Mouse (Mus musculus) testis, adult 2 months (tissue): Measurements from ENCODE around the gene Nat10. TPM values are rescaled to one million over a fixed set of nuclear protein-coding genes. Genes with fewer than 3 reads are reported as not detected.
A peak's percentile ranks its signal among the peaks of the same experiment; 100 is the strongest.

Source experiments
- H3K27ac ChIP-seq: fragments of 200-500 bp; 2 replicates; pipeline ENCODE4 v1.5.1; 2012; ENCODE audit warnings: low read depth, low read length; ENCODE audit not compliant: control insufficient read depth, insufficient read depth
- H3K27me3 ChIP-seq: fragments of 200-500 bp; 2 replicates; pipeline ENCODE4 v1.6.1; 2012; ENCODE audit warnings: mild to moderate bottlenecking, low read length, moderate library complexity; ENCODE audit not compliant: control insufficient read depth, insufficient read depth
- H3K36me3 ChIP-seq: fragments of 200-500 bp; 2 replicates; pipeline ENCODE4 v1.6.1; 2012; ENCODE audit warnings: mild to moderate bottlenecking, low read length; ENCODE audit not compliant: control insufficient read depth, insufficient read depth
- H3K4me1 ChIP-seq: fragments of 200-500 bp; 2 replicates; pipeline ENCODE4 v1.6.1; 2012; ENCODE audit warnings: low read length; ENCODE audit not compliant: control insufficient read depth, insufficient read depth
- H3K4me3 ChIP-seq: fragments of 200-500 bp; 2 replicates; pipeline ENCODE4 v1.5.1; 2012; ENCODE audit warnings: low read depth, mild to moderate bottlenecking, low read length, moderate library complexity, mixed read lengths; ENCODE audit not compliant: control insufficient read depth
- CTCF ChIP-seq: fragments of 200-500 bp; IDR thresholded peaks from 2 replicates; pipeline ENCODE4 v1.5.1; 2012; ENCODE audit warnings: low read depth, mild to moderate bottlenecking, inconsistent platforms, low read length, moderate library complexity; ENCODE audit not compliant: control insufficient read depth, insufficient read depth, insufficient replicate concordance
- POLR2A ChIP-seq: fragments of 200-500 bp; IDR thresholded peaks from 2 replicates; pipeline ENCODE4 v1.6.1; 2012; ENCODE audit warnings: low read depth, mild to moderate bottlenecking, inconsistent platforms, low read length, moderate library complexity; ENCODE audit not compliant: control insufficient read depth
- polyA plus RNA-seq: library from polyadenylated mRNA; depleted of rRNA; stranded (reverse); fragments of >200 nt; gene quantifications from 2 replicates; pipeline ENCODE4 v1.2.3, GENCODE M21; 2012

Gene Nat10
- polyA plus RNA-seq, 1 experiment: 47.3 TPM

- no peaks in the 10 kb centered on the region; the same call in none of the 2 replicates for H3K36me3 ChIP-seq
- H3K4me3 ChIP-seq: no peak overlapping the region
- no peak overlapping the region for H3K27ac ChIP-seq
- no peak for TF ChIP-seq CTCF
- no peak for TF ChIP-seq POLR2A
- H3K4me1 ChIP-seq: no peaks in the 10 kb centered on the region
- H3K27me3 ChIP-seq: no peaks in the 10 kb centered on the region
These were observed 33.0 kb downstream of the Nat10 start for GRCm38 (mm10) chr2:103728027-103728540.

GRCm38 (mm10) chr2:103724521-103724920 is 36.5 kb downstream of the Nat10 start:
- no peaks in the 10 kb centered on the region for H3K4me1 ChIP-seq
- no peaks in the 10 kb centered on the region for H3K27me3 ChIP-seq
- H3K36me3 ChIP-seq: no peaks in the 10 kb centered on the region; the same call in 1 of the 2 replicates
- TF ChIP-seq POLR2A (no peak), CTCF (no peak)
- no peak overlapping the region for H3K4me3 ChIP-seq
- H3K27ac ChIP-seq: no peak overlapping the region

DNA sequence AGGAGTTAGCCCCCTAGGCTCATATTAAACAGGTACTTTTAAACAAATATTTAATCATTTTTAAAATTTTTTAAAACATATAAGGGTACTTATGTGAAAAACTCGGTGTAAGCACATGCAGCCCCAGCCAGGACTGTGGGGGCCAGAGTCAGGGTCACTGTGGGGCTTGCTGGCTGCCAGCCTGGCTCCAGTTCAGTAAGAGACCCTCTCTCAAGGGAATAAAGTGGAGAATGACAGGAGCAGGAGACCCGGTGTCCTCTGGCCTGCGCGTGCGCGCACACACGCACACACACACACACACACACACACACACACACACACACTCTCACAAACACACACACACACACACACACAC is 41.8 kb downstream of the Nat10 start:
- H3K36me3 ChIP-seq: no peaks in the 10 kb centered on the region
- no peak for TF ChIP-seq POLR2A
- TF ChIP-seq CTCF: no peak
- H3K27ac ChIP-seq: no peak overlapping the region
- no peak overlapping the region for H3K4me3 ChIP-seq
- H3K27me3 ChIP-seq: no peaks in the 10 kb centered on the region
- H3K4me1 ChIP-seq: no peaks in the 10 kb centered on the region

DNA sequence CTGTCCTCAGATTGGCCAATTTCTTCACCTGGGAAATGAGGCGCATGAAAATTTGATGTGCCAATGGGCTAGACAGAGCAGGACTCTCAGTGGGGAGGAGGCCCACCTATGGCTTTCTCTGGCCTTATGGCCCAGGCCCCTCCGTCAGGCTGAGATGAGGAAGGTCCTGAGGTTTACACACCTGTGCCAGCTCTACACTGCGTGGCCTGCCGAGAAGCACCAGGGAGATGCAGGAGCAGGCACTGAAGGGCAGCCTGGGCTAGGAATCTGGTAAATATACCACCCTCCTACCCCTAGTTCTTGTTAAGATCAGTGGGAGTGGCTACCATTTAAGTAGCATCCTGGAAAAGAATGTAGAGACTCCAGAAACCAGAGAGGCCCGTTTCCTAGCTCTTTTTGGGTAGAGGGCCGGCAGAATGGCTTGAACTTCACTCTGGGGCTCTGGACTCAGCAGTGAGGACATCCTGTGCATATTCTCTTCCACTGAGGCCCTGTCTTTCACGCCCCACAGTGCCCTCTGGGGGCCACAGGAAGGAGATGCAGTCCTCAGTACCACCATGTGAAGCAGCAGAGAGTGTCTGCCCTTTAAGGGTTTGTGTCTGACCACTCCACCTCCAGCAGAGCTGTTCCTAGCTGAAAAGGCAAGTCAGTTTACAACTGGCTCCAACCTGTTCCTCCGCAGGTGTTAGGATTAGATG is 42.3 kb downstream of the Nat10 start:
- Histone ChIP-seq H3K27me3 (no peaks in the 10 kb centered on the region), H3K36me3 (no peaks in the 10 kb centered on the region), H3K4me3 (no peak overlapping the region), H3K27ac (no peak overlapping the region), H3K4me1 (no peaks in the 10 kb centered on the region)
- TF ChIP-seq POLR2A (no peak), CTCF (peak; percentile 75; the same call in 1 of the 2 replicates)

GRCm38 (mm10) chr2:103714412-103714811 is 46.7 kb downstream of the Nat10 start:
- Histone ChIP-seq H3K27me3 (no peaks in the 10 kb centered on the region), H3K4me3 (no peak overlapping the region), H3K27ac (no peak overlapping the region), H3K36me3 (no peaks in the 10 kb centered on the region), H3K4me1 (peaks cover 5% of the 10 kb centered on the region)
- TF ChIP-seq POLR2A (no peak), CTCF (no peak)

DNA sequence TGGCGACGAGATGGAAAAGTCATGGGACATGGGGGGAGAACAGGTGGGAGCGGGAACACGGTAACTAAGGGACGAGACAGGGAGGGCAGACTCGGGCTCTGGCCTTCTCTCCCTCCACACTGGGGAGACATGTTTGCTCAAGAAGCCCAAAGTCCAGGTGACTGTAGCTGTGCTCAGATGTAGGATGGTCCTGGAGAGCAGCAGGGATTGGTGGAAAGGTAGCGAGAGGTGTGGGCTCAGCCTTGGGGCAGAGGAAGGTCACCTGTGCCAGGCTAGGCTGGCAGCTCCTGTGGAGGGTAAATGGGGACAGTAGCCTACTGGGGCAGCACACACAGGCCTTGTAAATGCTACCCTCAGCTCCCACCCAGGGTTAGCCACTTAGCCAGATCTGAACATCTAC is 47.2 kb downstream of the Nat10 start:
- Histone ChIP-seq H3K27ac (no peak overlapping the region), H3K4me1 (peaks cover 5% of the 10 kb centered on the region), H3K4me3 (no peak overlapping the region), H3K36me3 (no peaks in the 10 kb centered on the region), H3K27me3 (no peaks in the 10 kb centered on the region)
- TF ChIP-seq POLR2A: no peak
- TF ChIP-seq CTCF: no peak

DNA sequence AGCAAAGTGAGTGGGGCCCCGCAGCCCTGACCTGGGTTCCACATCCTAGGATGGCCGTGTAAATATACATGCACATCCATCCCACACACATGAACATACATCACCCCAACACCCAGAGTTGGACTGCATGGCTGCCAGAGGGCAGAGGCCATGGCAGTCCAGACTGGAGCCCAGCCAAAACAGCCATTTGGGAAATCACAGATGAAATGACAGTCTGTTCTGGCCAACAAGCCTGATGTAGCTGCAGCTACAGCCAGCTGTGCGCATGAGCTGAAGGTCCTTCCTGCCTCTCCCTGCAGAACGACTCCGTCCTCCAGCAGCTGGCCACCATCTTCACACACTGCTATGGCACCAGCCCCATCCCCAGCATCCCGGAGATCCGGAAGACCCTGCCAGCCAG is 50.2 kb downstream of the Nat10 start:
- H3K4me3 ChIP-seq: no peak overlapping the region
- H3K27me3 ChIP-seq: no peaks in the 10 kb centered on the region
- H3K36me3 ChIP-seq: no peaks in the 10 kb centered on the region
- no peak overlapping the region for H3K27ac ChIP-seq
- TF ChIP-seq CTCF: no peak
- TF ChIP-seq POLR2A: no peak
- peaks cover 5% of the 10 kb centered on the region for H3K4me1 ChIP-seq
